Mouse (Mus musculus) hindbrain, embryonic 10.5 days (tissue): Measurements from ENCODE around the gene Tcf7. TPM values are rescaled to one million over a fixed set of nuclear protein-coding genes. Genes with fewer than 3 reads are reported as not detected.

Experiments
- DNase-seq: peaks from one replicate; pipeline ENCODE4 v3.0.0-alpha.2; 2017; ENCODE audit warnings: low spot score
- H3K27ac ChIP-seq: fragments of 300-500 bp; sonication (generic); 2 replicates; pipeline ENCODE4 v1.5.1; 2016; ENCODE audit warnings: mild to moderate bottlenecking, moderate library complexity
- H3K27me3 ChIP-seq: fragments of 300-500 bp; sonication (generic); 2 replicates; pipeline ENCODE4 v1.6.1; 2016; ENCODE audit warnings: mild to moderate bottlenecking; ENCODE audit not compliant: poor library complexity, insufficient read depth, severe bottlenecking
- H3K36me3 ChIP-seq: fragments of 300-500 bp; sonication (generic); 2 replicates; pipeline ENCODE4 v1.6.1; 2016; ENCODE audit warnings: mild to moderate bottlenecking, moderate library complexity
- H3K4me1 ChIP-seq: fragments of 300-500 bp; sonication (generic); replicated peaks from 2 replicates; pipeline ENCODE4 v1.6.1; 2016; ENCODE audit warnings: mild to moderate bottlenecking
- H3K4me3 ChIP-seq: fragments of 300-500 bp; sonication (generic); 2 replicates; pipeline ENCODE4 v1.5.1; 2016; ENCODE audit warnings: mild to moderate bottlenecking, moderate library complexity
- H3K9me3 ChIP-seq: fragments of 300-500 bp; sonication (generic); 2 replicates; pipeline ENCODE4 v1.6.1; 2016; ENCODE audit warnings: mild to moderate bottlenecking, moderate library complexity
- WGBS: fragments of 180-500 bp; shearing (Covaris S2); methylation state at CpG from one replicate; pipeline ENCODE4 v1.1.7; 2016; 5-methylcytosine and 5-hydroxymethylcytosine counted together
- polyA plus RNA-seq: library from polyadenylated mRNA; unstranded; fragments of >200 nt; fragmentation: Nextera tagmentation; extraction: Ambion mirVana; gene quantifications from 2 replicates; pipeline ENCODE4 v1.2.1, GENCODE M21; 2016

Gene Tcf7
- polyA plus RNA-seq, 1 experiment from 2014 or later, result 9.3 TPM

GRCm38 (mm10) chr11:52272619-52273018, 10.2 kb downstream of the Tcf7 start:
- H3K27ac ChIP-seq, result peak overlapping the region; percentile 23
- 67% methylated on average over 6 of the region's 6 CpGs for WGBS
- no peak for DNase-seq
- no peaks in the 10 kb centered on the region for H3K9me3 ChIP-seq
- peaks cover 32% of the 10 kb centered on the region for H3K4me1 ChIP-seq
- peaks cover 10% of the 10 kb centered on the region; the same call in 1 of the 2 replicates for H3K36me3 ChIP-seq
- no peaks in the 10 kb centered on the region for H3K27me3 ChIP-seq
- no peak overlapping the region for H3K4me3 ChIP-seq

- 78% methylated on average over 8 of the region's 8 CpGs for WGBS
These were observed 10.9 kb downstream of the Tcf7 start for GRCm38 (mm10) chr11:52271765-52272495.

GRCm38 (mm10) chr11:52269841-52270240, 13.0 kb downstream of the Tcf7 start:
- Histone ChIP-seq H3K36me3 (no peaks in the 10 kb centered on the region), H3K4me1 (peaks cover 41% of the 10 kb centered on the region), H3K27me3 (no peaks in the 10 kb centered on the region), H3K4me3 (no peak overlapping the region), H3K27ac (no peak overlapping the region), H3K9me3 (no peaks in the 10 kb centered on the region)
- DNase-seq, result no peak
- 92% methylated on average over 6 of the region's 6 CpGs for WGBS

More at GRCm38 (mm10) chr11:52271765-52272495, 10.9 kb downstream of the Tcf7 start:
- Histone ChIP-seq H3K4me3 (no peak overlapping the region), H3K27me3 (no peaks in the 10 kb centered on the region), H3K9me3 (no peaks in the 10 kb centered on the region), H3K36me3 (0 out of 2 replicates have a peak, but pooled peaks cover 4% of the 10 kb centered on the region), H3K4me1 (peaks cover 32% of the 10 kb centered on the region), H3K27ac (peak overlapping the region; percentile 23; the same call in 1 of the 2 replicates)
- DNase-seq, result no peak

GRCm38 (mm10) chr11:52268104-52268835, 14.5 kb downstream of the Tcf7 start:
- Histone ChIP-seq H3K4me3 (no peak overlapping the region), H3K9me3 (no peaks in the 10 kb centered on the region), H3K4me1 (peaks cover 38% of the 10 kb centered on the region), H3K36me3 (no peaks in the 10 kb centered on the region), H3K27me3 (no peaks in the 10 kb centered on the region), H3K27ac (peak overlapping the region; percentile 59)
- 61% methylated on average over 7 of the region's 7 CpGs for WGBS
- no peak for DNase-seq

GRCm38 (mm10) chr11:52267271-52267670, 15.5 kb downstream of the Tcf7 start:
- no peaks in the 10 kb centered on the region for H3K27me3 ChIP-seq
- no peaks in the 10 kb centered on the region for H3K9me3 ChIP-seq
- H3K4me3 ChIP-seq, result no peak overlapping the region
- 86% methylated on average over 5 of the region's 5 CpGs for WGBS
- H3K36me3 ChIP-seq, result no peaks in the 10 kb centered on the region
- peaks cover 28% of the 10 kb centered on the region for H3K4me1 ChIP-seq
- no peak overlapping the region for H3K27ac ChIP-seq
- no peak for DNase-seq

- Histone ChIP-seq H3K9me3 (no peaks in the 10 kb centered on the region), H3K36me3 (no peaks in the 10 kb centered on the region), H3K4me1 (peaks cover 30% of the 10 kb centered on the region), H3K4me3 (no peak overlapping the region), H3K27me3 (no peaks in the 10 kb centered on the region), H3K27ac (no peak overlapping the region)
- 77% methylated on average over 12 of the region's 12 CpGs for WGBS
- no peak for DNase-seq
These were observed 17.1 kb downstream of the Tcf7 start for GRCm38 (mm10) chr11:52265616-52266307.

GRCm38 (mm10) chr11:52264871-52265270, 17.9 kb downstream of the Tcf7 start:
- Histone ChIP-seq H3K4me3 (no peak overlapping the region), H3K4me1 (peaks cover 36% of the 10 kb centered on the region), H3K27ac (no peak overlapping the region), H3K9me3 (no peaks in the 10 kb centered on the region), H3K36me3 (peaks cover 7% of the 10 kb centered on the region; the same call in 1 of the 2 replicates), H3K27me3 (no peaks in the 10 kb centered on the region)
- 86% methylated on average over 7 of the region's 7 CpGs for WGBS
- no peak for DNase-seq

GRCm38 (mm10) chr11:52262338-52262737, 20.5 kb downstream of the Tcf7 start:
- no peak overlapping the region for H3K27ac ChIP-seq
- no peak for DNase-seq
- H3K9me3 ChIP-seq, result no peaks in the 10 kb centered on the region
- WGBS, result 91% methylated on average over 11 of the region's 11 CpGs
- no peaks in the 10 kb centered on the region for H3K27me3 ChIP-seq
- peaks cover 25% of the 10 kb centered on the region for H3K4me1 ChIP-seq
- H3K4me3 ChIP-seq, result no peak overlapping the region
- H3K36me3 ChIP-seq, result peaks cover 25% of the 10 kb centered on the region

GRCm38 (mm10) chr11:52261937-52262336, 20.9 kb downstream of the Tcf7 start:
- H3K4me1 ChIP-seq, result peaks cover 25% of the 10 kb centered on the region
- DNase-seq, result peak; percentile 48
- no peak overlapping the region for H3K4me3 ChIP-seq
- no peaks in the 10 kb centered on the region for H3K9me3 ChIP-seq
- no peak overlapping the region for H3K27ac ChIP-seq
- H3K36me3 ChIP-seq, result peaks cover 29% of the 10 kb centered on the region
- WGBS, result 57% methylated on average over 5 of the region's 5 CpGs
- no peaks in the 10 kb centered on the region for H3K27me3 ChIP-seq

GRCm38 (mm10) chr11:52260878-52261277, 21.9 kb downstream of the Tcf7 start:
- H3K4me1 ChIP-seq, result peaks cover 20% of the 10 kb centered on the region
- DNase-seq, result no peak
- H3K27me3 ChIP-seq, result no peaks in the 10 kb centered on the region
- no peak overlapping the region for H3K27ac ChIP-seq
- H3K36me3 ChIP-seq, result peaks cover 40% of the 10 kb centered on the region
- H3K4me3 ChIP-seq, result no peak overlapping the region
- no peaks in the 10 kb centered on the region for H3K9me3 ChIP-seq
- WGBS, result 54% methylated on average over 4 of the region's 4 CpGs

- Histone ChIP-seq H3K27ac (no peak overlapping the region), H3K36me3 (peaks cover 55% of the 10 kb centered on the region), H3K9me3 (no peaks in the 10 kb centered on the region), H3K27me3 (no peaks in the 10 kb centered on the region), H3K4me3 (no peak overlapping the region), H3K4me1 (peaks cover 10% of the 10 kb centered on the region; the same call in 1 of the 2 replicates)
- no peak for DNase-seq
- 76% methylated on average over 5 of the region's 5 CpGs for WGBS
These were observed 24.1 kb downstream of the Tcf7 start for GRCm38 (mm10) chr11:52258711-52259110.

GRCm38 (mm10) chr11:52257376-52257775, 25.4 kb downstream of the Tcf7 start:
- H3K9me3 ChIP-seq, result no peaks in the 10 kb centered on the region
- 78% methylated on average over 3 of the region's 3 CpGs for WGBS
- no peak overlapping the region for H3K4me3 ChIP-seq
- H3K36me3 ChIP-seq, result peaks cover 60% of the 10 kb centered on the region
- no peak for DNase-seq
- H3K27me3 ChIP-seq, result no peaks in the 10 kb centered on the region
- H3K4me1 ChIP-seq, result peaks cover 10% of the 10 kb centered on the region; the same call in 1 of the 2 replicates
- H3K27ac ChIP-seq, result no peak overlapping the region
